Mouse (Mus musculus) forebrain, embryonic 14.5 days (tissue): ENCODE measurements around the gene Olfr351. TPM values are rescaled to one million over a fixed set of nuclear protein-coding genes. Genes with fewer than 3 reads are reported as not detected.

ENCODE experiments used
- ATAC-seq: fragments of 200-750 bp; cut with Nextera tagmentation; 2 replicates; pipeline ENCODE4 v1.8.0; 2017; ENCODE audit warnings: mild to moderate bottlenecking, moderate library complexity
- DNase-seq: peaks from one replicate; pipeline ENCODE4 v3.0.0-alpha.2; 2015; ENCODE audit warnings: low spot score
- H3K27ac ChIP-seq: fragments of 300-500 bp; sonication (generic); 2 replicates; pipeline ENCODE4 v1.5.1; 2014; ENCODE audit warnings: low read depth, mild to moderate bottlenecking, control low read depth, low read length, moderate library complexity
- H3K27me3 ChIP-seq: fragments of 300-500 bp; sonication (generic); replicated peaks from 2 replicates; pipeline ENCODE4 v1.6.1; 2014; ENCODE audit warnings: low read length, control low read depth, mixed read lengths; ENCODE audit not compliant: control insufficient read depth, insufficient read depth
- H3K36me3 ChIP-seq: fragments of 300-500 bp; sonication (generic); 2 replicates; pipeline ENCODE4 v1.6.1; 2014; ENCODE audit warnings: low read length, control low read depth; ENCODE audit not compliant: control insufficient read depth, insufficient read depth
- H3K4me1 ChIP-seq: fragments of 300-500 bp; sonication (generic); 2 replicates; pipeline ENCODE4 v1.6.1; 2014; ENCODE audit warnings: antibody characterized with exemption, low read length, control low read depth; ENCODE audit not compliant: control insufficient read depth, insufficient read depth
- H3K4me2 ChIP-seq: fragments of 300-500 bp; sonication (generic); 2 replicates; pipeline ENCODE4 v1.6.1; 2014; ENCODE audit warnings: mild to moderate bottlenecking, control low read depth, low read length
- H3K4me3 ChIP-seq: fragments of 300-500 bp; sonication (generic); 2 replicates; pipeline ENCODE4 v1.5.1; 2014; ENCODE audit warnings: low read depth, low read length, control low read depth
- H3K9ac ChIP-seq: fragments of 300-500 bp; sonication (generic); 2 replicates; pipeline ENCODE4 v1.6.1; 2014; ENCODE audit warnings: mild to moderate bottlenecking, low read length, control low read depth, moderate library complexity
- H3K9me3 ChIP-seq: fragments of 300-500 bp; sonication (generic); replicated peaks from 2 replicates; pipeline ENCODE4 v1.6.1; 2016; ENCODE audit warnings: low read length, control low read depth, mixed read lengths; ENCODE audit not compliant: control insufficient read depth
- WGBS: fragments of 180-500 bp; shearing (Covaris S2); extraction: QIAGEN DNeasy Blood & Tissue Kit; methylation state at CpG from one replicate; pipeline ENCODE4 v1.1.7; 2014; 5-methylcytosine and 5-hydroxymethylcytosine counted together
- polyA plus RNA-seq: library from polyadenylated mRNA; unstranded; fragments of >200 nt; fragmentation: Nextera tagmentation; extraction: Ambion mirVana; gene quantifications from 2 replicates; pipeline ENCODE4 v1.2.1, GENCODE M21; 2014

The Olfr351 gene
- not detected in 2 replicates for polyA plus RNA-seq

GRCm38 (mm10) chr2:36862560-36862959 lies at the start of gene Olfr351:
TSS of gene Olfr351 (minus strand) at chr2:36862660.
- Histone ChIP-seq H3K4me2 (no peak within 1 kb of the TSS), H3K27ac (no peak within 1 kb of the TSS), H3K36me3 (no peaks in the 10 kb centered on the region), H3K4me1 (no peaks in the 10 kb centered on the region), H3K27me3 (no peaks in the 10 kb centered on the region), H3K4me3 (no peak within 1 kb of the TSS), H3K9ac (no peak within 1 kb of the TSS), H3K9me3 (peaks cover 14% of the 10 kb centered on the region)
- DNase-seq (no peak), ATAC-seq (no peak)
- WGBS, result 88% methylated on average over 1 of the region's 1 CpGs

GRCm38 (mm10) chr2:36905380-36905779 lies 42.9 kb upstream of the Olfr351 start, which contains the start of gene Olfr354:
TSS of gene Olfr354 (plus strand) at chr2:36905680.
- Histone ChIP-seq H3K27ac (no peak within 1 kb of the TSS), H3K4me2 (no peak within 1 kb of the TSS), H3K9ac (no peak within 1 kb of the TSS), H3K4me1 (no peaks in the 10 kb centered on the region), H3K36me3 (no peaks in the 10 kb centered on the region), H3K4me3 (no peak within 1 kb of the TSS), H3K9me3 (0 out of 2 replicates have a peak, but pooled peaks cover 8% of the 10 kb centered on the region), H3K27me3 (no peaks in the 10 kb centered on the region)
- ATAC-seq (no peak), DNase-seq (no peak)

GRCm38 (mm10) chr2:36897114-36897513 lies 34.7 kb upstream of the Olfr351 start:
- Histone ChIP-seq H3K36me3 (no peaks in the 10 kb centered on the region), H3K27ac (no peak overlapping the region), H3K4me1 (no peaks in the 10 kb centered on the region), H3K9ac (no peak overlapping the region), H3K9me3 (peaks cover 13% of the 10 kb centered on the region), H3K4me2 (no peak overlapping the region), H3K4me3 (no peak overlapping the region), H3K27me3 (no peaks in the 10 kb centered on the region)
- ATAC-seq, result no peak
- no peak for DNase-seq

GRCm38 (mm10) chr2:36892836-36893235 lies 30.4 kb upstream of the Olfr351 start, which contains the start of gene Olfr353:
TSS of gene Olfr353 (minus strand) at chr2:36892936.
- no peak within 1 kb of the TSS for H3K4me2 ChIP-seq
- no peaks in the 10 kb centered on the region for H3K4me1 ChIP-seq
- H3K27ac ChIP-seq, result no peak within 1 kb of the TSS
- no peak within 1 kb of the TSS for H3K4me3 ChIP-seq
- DNase-seq, result no peak
- no peaks in the 10 kb centered on the region for H3K27me3 ChIP-seq
- H3K9ac ChIP-seq, result no peak within 1 kb of the TSS
- ATAC-seq, result no peak
- H3K9me3 ChIP-seq, result 0 out of 2 replicates have a peak, but pooled peaks cover 10% of the 10 kb centered on the region
- no peaks in the 10 kb centered on the region for H3K36me3 ChIP-seq

- no peak within 1 kb of the TSS for H3K27ac ChIP-seq
Measured at GRCm38 (mm10) chr2:36868160-36868559, 5.7 kb upstream of the Olfr351 start, which contains the start of gene Olfr352. TSS of gene Olfr352 (plus strand) at chr2:36868460.

GRCm38 (mm10) chr2:36846010-36846409 lies 16.4 kb downstream of the Olfr351 start, which contains the start of gene Olfr350:
TSS of gene Olfr350 (plus strand) at chr2:36846310.
- no peak for ATAC-seq
- Histone ChIP-seq H3K9me3 (peaks cover 14% of the 10 kb centered on the region; the same call in 1 of the 2 replicates), H3K9ac (no peak within 1 kb of the TSS), H3K27ac (no peak within 1 kb of the TSS), H3K4me3 (no peak within 1 kb of the TSS), H3K4me2 (no peak within 1 kb of the TSS), H3K27me3 (no peaks in the 10 kb centered on the region), H3K4me1 (no peaks in the 10 kb centered on the region), H3K36me3 (no peaks in the 10 kb centered on the region)
- WGBS, result 80% methylated on average over 1 of the region's 1 CpGs
- DNase-seq, result no peak

More at GRCm38 (mm10) chr2:36868160-36868559, 5.7 kb upstream of the Olfr351 start, which contains the start of gene Olfr352:
- WGBS, result 81% methylated on average over 1 of the region's 1 CpGs
- DNase-seq (no peak), ATAC-seq (no peak)
- Histone ChIP-seq H3K27me3 (no peaks in the 10 kb centered on the region), H3K4me1 (no peaks in the 10 kb centered on the region), H3K36me3 (no peaks in the 10 kb centered on the region), H3K9ac (no peak within 1 kb of the TSS), H3K9me3 (peaks cover 11% of the 10 kb centered on the region; the same call in 1 of the 2 replicates), H3K4me3 (no peak within 1 kb of the TSS), H3K4me2 (no peak within 1 kb of the TSS)

GRCm38 (mm10) chr2:36816932-36817331 lies 45.5 kb downstream of the Olfr351 start, which contains the start of gene Olfr3:
TSS of gene Olfr3 (minus strand) at chr2:36817032.
- Histone ChIP-seq H3K9me3 (peaks cover 15% of the 10 kb centered on the region; the same call in 1 of the 2 replicates), H3K9ac (no peak within 1 kb of the TSS), H3K27me3 (no peaks in the 10 kb centered on the region), H3K27ac (no peak within 1 kb of the TSS), H3K4me1 (no peaks in the 10 kb centered on the region), H3K36me3 (no peaks in the 10 kb centered on the region), H3K4me3 (no peak within 1 kb of the TSS), H3K4me2 (no peak within 1 kb of the TSS)
- DNase-seq, result no peak
- WGBS, result 69% methylated on average over 1 of the region's 1 CpGs
- ATAC-seq, result no peak

Other genes starting within 250 kb of the Olfr351 start
- not detected in 2 replicates for gene Olfr345, start 222.6 kb downstream of the Olfr351 start, polyA plus RNA-seq
- gene Olfr346, start 176.9 kb downstream of the Olfr351 start, polyA plus RNA-seq, result not detected in 2 replicates
- gene Olfr347, start 130.8 kb downstream of the Olfr351 start, polyA plus RNA-seq, result not detected in 2 replicates
- gene Olfr348, start 78.4 kb downstream of the Olfr351 start, polyA plus RNA-seq, result not detected in 2 replicates
- gene Olfr50, start 72.1 kb downstream of the Olfr351 start, polyA plus RNA-seq, result not detected in 2 replicates
- gene Olfr3, start 45.6 kb downstream of the Olfr351 start, polyA plus RNA-seq, result not detected in 2 replicates
- not detected in 2 replicates for gene Olfr350, start 16.4 kb downstream of the Olfr351 start, polyA plus RNA-seq
- not detected in 2 replicates for gene Olfr352, start 5.8 kb upstream of the Olfr351 start, polyA plus RNA-seq
- gene Olfr353, start 30.3 kb upstream of the Olfr351 start, polyA plus RNA-seq, result not detected in 2 replicates
- not detected in 2 replicates for gene Olfr354, start 43.0 kb upstream of the Olfr351 start, polyA plus RNA-seq
- not detected in 2 replicates for gene Olfr355, start 66.2 kb upstream of the Olfr351 start, polyA plus RNA-seq
- gene Olfr356, start 74.5 kb upstream of the Olfr351 start, polyA plus RNA-seq, result not detected in 2 replicates
- not detected in 2 replicates for gene Olfr357, start 131.2 kb upstream of the Olfr351 start, polyA plus RNA-seq
- not detected in 2 replicates for gene Olfr358, start 146.7 kb upstream of the Olfr351 start, polyA plus RNA-seq
- gene Olfr360, start 203.1 kb upstream of the Olfr351 start, polyA plus RNA-seq, result not detected in 2 replicates
- not detected in 2 replicates for gene Olfr361, start 226.6 kb upstream of the Olfr351 start, polyA plus RNA-seq